8 mouse cellular contexts compared by ENCODE assay signal in genomic region chr1:162570931-162571601, GRCm38 (mm10). TPM values are rescaled to one million over a fixed set of nuclear protein-coding genes. Genes with fewer than 3 reads are reported as not detected.
DNase-seq lines count a peak whose midpoint lies in the region; ATAC-seq and TF ChIP-seq lines count a peak whose summit lies in the region.

No protein-coding gene starts in this region.

- no peaks in the 10 kb centered on the region for H3K27me3 ChIP-seq in forebrain, embryonic 16.5 days (replicated peaks; ENCODE audit: control insufficient read depth, insufficient read depth, low read length)
- no peaks in the 10 kb centered on the region for H3K27me3 ChIP-seq in intestine, embryonic 14.5 days (replicated peaks; ENCODE audit: control insufficient read depth, insufficient read depth, low read length)
- no peaks in the 10 kb centered on the region for H3K27me3 ChIP-seq in limb, embryonic 14.5 days (ENCODE audit: control insufficient read depth, insufficient read depth, low read length)
- H3K27me3 ChIP-seq in midbrain, embryonic 16.5 days (ENCODE audit: control insufficient read depth, insufficient read depth, low read depth, low read length) = no peaks in the 10 kb centered on the region

- peak; percentile 6; the same call in 1 of the 2 replicates for ATAC-seq in forebrain, embryonic 16.5 days
- ATAC-seq in intestine, embryonic 14.5 days (replicated peaks; ENCODE audit: low FRiP score, low TSS enrichment, low read depth) = peak; percentile 6; the same call in 1 of the 2 replicates
- no peak for ATAC-seq in limb, embryonic 14.5 days (ENCODE audit: low FRiP score, low read depth)
- peak; percentile 27 for ATAC-seq in midbrain, embryonic 16.5 days

- no peak for TF ChIP-seq POLR2A in limb, embryonic 14.5 days (IDR thresholded peaks at IDR 0.05; ENCODE audit: borderline replicate concordance, extremely low read depth, insufficient read depth, insufficient read length)

- no peaks in the 10 kb centered on the region for H3K9me3 ChIP-seq in forebrain, embryonic 16.5 days (ENCODE audit: control insufficient read depth, low read length)
- peaks cover 6% of the 10 kb centered on the region; the same call in 1 of the 2 replicates for H3K9me3 ChIP-seq in intestine, embryonic 14.5 days (ENCODE audit: control insufficient read depth, low read length)
- H3K9me3 ChIP-seq in limb, embryonic 14.5 days (ENCODE audit: control insufficient read depth, low read length) = 0 out of 2 replicates have a peak, but pooled peaks cover 3% of the 10 kb centered on the region
- no peaks in the 10 kb centered on the region for H3K9me3 ChIP-seq in midbrain, embryonic 16.5 days (replicated peaks; ENCODE audit: control insufficient read depth, low read length, poor library complexity, severe bottlenecking)

- H3K4me3 ChIP-seq in layer of hippocampus, adult 2 months = peak overlapping the region; percentile 91
- H3K4me3 ChIP-seq in forebrain, embryonic 16.5 days (replicated peaks; ENCODE audit: low read length) = peak overlapping the region; percentile 89
- peak overlapping the region; percentile 88 for H3K4me3 ChIP-seq in intestine, embryonic 14.5 days (ENCODE audit: low read depth, low read length)
- peak overlapping the region; percentile 87 for H3K4me3 ChIP-seq in limb, embryonic 14.5 days (replicated peaks; ENCODE audit: low read length)
- H3K4me3 ChIP-seq in midbrain, embryonic 16.5 days (ENCODE audit: low read depth, low read length) = peak overlapping the region; percentile 71

- TF ChIP-seq CTCF in layer of hippocampus, adult 2 months (conservative IDR thresholded peaks at IDR 0.05) = no peak

- H3K9ac ChIP-seq in forebrain, embryonic 16.5 days (replicated peaks; ENCODE audit: low read depth, low read length) = peak overlapping the region; percentile 89
- peak overlapping the region; percentile 79 for H3K9ac ChIP-seq in intestine, embryonic 14.5 days (ENCODE audit: low read length)
- peak overlapping the region; percentile 94 for H3K9ac ChIP-seq in limb, embryonic 14.5 days (ENCODE audit: low read depth, low read length, severe bottlenecking)
- H3K9ac ChIP-seq in midbrain, embryonic 16.5 days (ENCODE audit: low read depth, low read length) = peak overlapping the region; percentile 84

- peak; percentile 21 to 46 for DNase-seq in layer of hippocampus, adult 2 months (ENCODE audit: low spot score in 2 of 2)
- no peak for DNase-seq in layer of hippocampus, postnatal 10 days (ENCODE audit: low spot score in 2 of 2)
- DNase-seq in adrenal gland, postnatal 10 days = peak; percentile 65
- no peak for DNase-seq in intestine, embryonic 14.5 days (ENCODE audit: low spot score)
- peak; percentile 28 for DNase-seq in limb, embryonic 14.5 days (ENCODE audit: low spot score)
- DNase-seq in ovary, postnatal 14 days (ENCODE audit: low spot score) = no peak

- H3K4me1 ChIP-seq in forebrain, embryonic 16.5 days (replicated peaks; ENCODE audit: control insufficient read depth, insufficient read depth, low read length) = peaks cover 13% of the 10 kb centered on the region
- H3K4me1 ChIP-seq in intestine, embryonic 14.5 days (replicated peaks; ENCODE audit: control insufficient read depth, insufficient read depth, low read length) = peaks cover 9% of the 10 kb centered on the region; the same call in 1 of the 2 replicates
- peaks cover 7% of the 10 kb centered on the region for H3K4me1 ChIP-seq in limb, embryonic 14.5 days (ENCODE audit: control insufficient read depth, insufficient read depth, low read length)
- H3K4me1 ChIP-seq in midbrain, embryonic 16.5 days (ENCODE audit: control insufficient read depth, insufficient read depth, low read length) = peaks cover 12% of the 10 kb centered on the region

- H3K36me3 ChIP-seq in forebrain, embryonic 16.5 days (ENCODE audit: control insufficient read depth, insufficient read depth) = peaks cover 11% of the 10 kb centered on the region
- peaks cover 20% of the 10 kb centered on the region for H3K36me3 ChIP-seq in intestine, embryonic 14.5 days (ENCODE audit: control insufficient read depth, insufficient read depth, low read length)
- H3K36me3 ChIP-seq in limb, embryonic 14.5 days (ENCODE audit: control insufficient read depth, insufficient read depth, low read length) = peaks cover 15% of the 10 kb centered on the region
- peaks cover 10% of the 10 kb centered on the region for H3K36me3 ChIP-seq in midbrain, embryonic 16.5 days (ENCODE audit: control insufficient read depth, insufficient read depth, low read length)

- H3K27ac ChIP-seq in layer of hippocampus, adult 2 months = peak overlapping the region; percentile 99
- peak overlapping the region; percentile 91 for H3K27ac ChIP-seq in forebrain, embryonic 16.5 days (ENCODE audit: low read length)
- peak overlapping the region; percentile 85 for H3K27ac ChIP-seq in intestine, embryonic 14.5 days (ENCODE audit: low read depth)
- H3K27ac ChIP-seq in limb, embryonic 14.5 days (replicated peaks; ENCODE audit: low read depth, low read length) = peak overlapping the region; percentile 86
- peak overlapping the region; percentile 89 for H3K27ac ChIP-seq in midbrain, embryonic 16.5 days (ENCODE audit: low read length)

- WGBS in forebrain, embryonic 16.5 days = under 1% methylated on average over 46 of the region's 46 CpGs
- under 1% methylated on average over 45 of the region's 46 CpGs for WGBS in intestine, embryonic 14.5 days
- WGBS in limb, embryonic 14.5 days = 1% methylated on average over 44 of the region's 46 CpGs
- WGBS in midbrain, embryonic 16.5 days = under 1% methylated on average over 46 of the region's 46 CpGs

- H3K4me2 ChIP-seq in forebrain, embryonic 16.5 days (ENCODE audit: low read length) = peak overlapping the region; percentile 64
- peak overlapping the region; percentile 77 for H3K4me2 ChIP-seq in intestine, embryonic 14.5 days (ENCODE audit: low read length)
- peak overlapping the region; percentile 63 for H3K4me2 ChIP-seq in limb, embryonic 14.5 days (replicated peaks; ENCODE audit: low read depth, low read length, severe bottlenecking)
- peak overlapping the region; percentile 52 for H3K4me2 ChIP-seq in midbrain, embryonic 16.5 days (ENCODE audit: low read length)

RNA-seq across cellular contexts. Expression of gene Vamp4, which starts 0.8 kb away (rescaled TPM):
- 100 to 1,000 TPM; 102 to 103 TPM for total RNA-seq in layer of hippocampus, adult 2 months (2021)
- total RNA-seq in layer of hippocampus, postnatal 10 days (2021) = 10 to 100 TPM; 72.0 to 72.3 TPM
- 10 to 100 TPM; 28.2 to 36.7 TPM for total RNA-seq in adrenal gland, postnatal 10 days (2021)
- 79.8 and 81.2 TPM in 2 replicates for polyA plus RNA-seq in forebrain, embryonic 16.5 days (2015; fragmentation: Nextera tagmentation; extraction: Ambion mirVana)
- polyA plus RNA-seq in intestine, embryonic 14.5 days (2014; fragmentation: Nextera tagmentation; extraction: Ambion mirVana) = 49.2 and 53.3 TPM in 2 replicates
- 35.5 and 47.0 TPM in 2 replicates for polyA plus RNA-seq in limb, embryonic 14.5 days (2012; rRNA removed)
- polyA plus RNA-seq in limb, embryonic 14.5 days (2014; fragmentation: Nextera tagmentation; extraction: Ambion mirVana) = 68.9 and 73.5 TPM in 2 replicates
- 87.6 and 88.8 TPM in 2 replicates for polyA plus RNA-seq in midbrain, embryonic 16.5 days (2015; fragmentation: Nextera tagmentation; extraction: Ambion mirVana)

RNA-seq across cellular contexts. Expression of gene Mettl13, which starts 22.7 kb away (rescaled TPM):
- total RNA-seq in layer of hippocampus, adult 2 months (2021) = 10 to 100 TPM; 11.2 to 12.3 TPM
- 10 to 100 TPM; 11.6 to 16.1 TPM for total RNA-seq in layer of hippocampus, postnatal 10 days (2021)
- total RNA-seq in adrenal gland, postnatal 10 days (2021) = 10 to 100 TPM; 13.1 to 13.5 TPM
- 23.1 and 24.1 TPM in 2 replicates for polyA plus RNA-seq in forebrain, embryonic 16.5 days (2015; fragmentation: Nextera tagmentation; extraction: Ambion mirVana)
- 16.6 and 18.1 TPM in 2 replicates for polyA plus RNA-seq in intestine, embryonic 14.5 days (2014; fragmentation: Nextera tagmentation; extraction: Ambion mirVana)
- 16.3 and 17.9 TPM in 2 replicates for polyA plus RNA-seq in limb, embryonic 14.5 days (2012; rRNA removed)
- polyA plus RNA-seq in limb, embryonic 14.5 days (2014; fragmentation: Nextera tagmentation; extraction: Ambion mirVana) = 17.0 and 18.3 TPM in 2 replicates
- 18.0 and 20.1 TPM in 2 replicates for polyA plus RNA-seq in midbrain, embryonic 16.5 days (2015; fragmentation: Nextera tagmentation; extraction: Ambion mirVana)

Comparison
In these comparisons a context has a peak if more than half of its experiments do, and no peak if none do; other contexts are left out.
1. DNase-seq: peak in layer of hippocampus, adult 2 months (2 of 2), adrenal gland, postnatal 10 days (single experiment) and limb, embryonic 14.5 days (single experiment); none in layer of hippocampus, postnatal 10 days (0 of 2), intestine, embryonic 14.5 days (single experiment) and ovary, postnatal 14 days (single experiment).
2. Peak in every context shown above with its lines, with median percentiles within 50 percentile points of each other: H3K27ac ChIP-seq, H3K4me3 ChIP-seq, H3K4me2 ChIP-seq and H3K9ac ChIP-seq.